Mouse (Mus musculus) CD4-positive naive resting alpha-beta T cell, adult 57 days (primary cell): Measurements from ENCODE around the gene Cldn4. TPM values are rescaled to one million over a fixed set of nuclear protein-coding genes. Genes with fewer than 3 reads are reported as not detected.

Experiments used
- total RNA-seq: library from RNA; stranded (reverse); gene quantifications from one replicate; pipeline ENCODE4 v1.2.4, GENCODE M21; 2023

The Cldn4 gene
- not detected for total RNA-seq

DNA sequence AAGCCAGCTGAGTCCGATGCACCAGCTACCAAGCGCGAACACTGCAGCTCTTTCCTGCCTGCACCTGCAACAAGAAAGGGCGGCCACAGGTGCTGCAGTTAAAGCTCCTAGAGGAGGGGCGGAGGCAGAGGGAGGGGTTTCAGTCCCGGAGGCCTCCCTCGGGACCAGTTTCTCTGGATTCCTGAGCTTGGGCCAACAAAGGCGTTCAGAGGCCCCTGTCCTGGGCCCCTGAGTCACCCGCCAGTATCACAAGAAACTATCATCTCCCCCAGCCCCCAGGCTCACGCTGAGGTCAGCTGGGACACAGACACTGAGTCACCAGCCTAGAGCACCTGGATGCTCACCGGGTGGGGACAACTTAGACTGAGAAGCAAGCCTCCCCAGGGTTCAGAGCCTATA lies at the start of gene Cldn4:
Cldn4 (minus strand) TSS at position 78 of the 399 bp plus-strand sequence.

DNA sequence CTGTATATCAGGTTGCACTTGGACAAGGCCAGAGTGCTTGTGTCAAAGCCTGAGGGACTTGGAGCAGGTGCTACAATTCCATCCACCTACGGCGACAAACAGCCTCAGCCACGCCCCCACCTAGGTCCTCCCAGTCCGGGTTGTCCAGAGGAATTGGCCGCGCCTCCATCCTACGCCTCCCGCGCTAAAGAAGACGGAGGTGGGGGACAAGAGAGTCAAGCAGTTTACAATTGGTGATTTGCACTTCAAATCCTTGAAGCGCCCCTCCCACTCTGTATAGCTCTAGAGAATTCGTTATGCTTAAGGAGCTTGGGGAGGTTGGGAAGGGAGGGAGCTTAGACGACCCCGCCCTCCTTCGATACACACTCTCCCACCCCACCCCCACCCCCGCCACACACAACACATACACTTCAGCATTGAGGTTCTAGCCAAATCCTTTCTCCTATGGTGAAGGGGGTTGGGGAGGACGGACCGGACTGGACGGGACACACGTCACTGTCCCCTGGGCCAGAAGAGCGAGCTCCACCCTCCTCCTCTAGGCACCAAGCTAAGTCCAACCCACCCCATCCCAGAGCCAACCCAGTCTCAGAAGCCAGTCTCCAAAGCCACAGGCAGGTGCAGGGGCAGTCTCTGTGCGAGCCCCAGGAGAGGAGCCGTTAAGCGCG lies 39.0 kb upstream of the Cldn4 start, which contains the start of gene Cldn3:
Cldn3 (plus strand) TSS at position 582 of the 665 bp plus-strand sequence.

DNA sequence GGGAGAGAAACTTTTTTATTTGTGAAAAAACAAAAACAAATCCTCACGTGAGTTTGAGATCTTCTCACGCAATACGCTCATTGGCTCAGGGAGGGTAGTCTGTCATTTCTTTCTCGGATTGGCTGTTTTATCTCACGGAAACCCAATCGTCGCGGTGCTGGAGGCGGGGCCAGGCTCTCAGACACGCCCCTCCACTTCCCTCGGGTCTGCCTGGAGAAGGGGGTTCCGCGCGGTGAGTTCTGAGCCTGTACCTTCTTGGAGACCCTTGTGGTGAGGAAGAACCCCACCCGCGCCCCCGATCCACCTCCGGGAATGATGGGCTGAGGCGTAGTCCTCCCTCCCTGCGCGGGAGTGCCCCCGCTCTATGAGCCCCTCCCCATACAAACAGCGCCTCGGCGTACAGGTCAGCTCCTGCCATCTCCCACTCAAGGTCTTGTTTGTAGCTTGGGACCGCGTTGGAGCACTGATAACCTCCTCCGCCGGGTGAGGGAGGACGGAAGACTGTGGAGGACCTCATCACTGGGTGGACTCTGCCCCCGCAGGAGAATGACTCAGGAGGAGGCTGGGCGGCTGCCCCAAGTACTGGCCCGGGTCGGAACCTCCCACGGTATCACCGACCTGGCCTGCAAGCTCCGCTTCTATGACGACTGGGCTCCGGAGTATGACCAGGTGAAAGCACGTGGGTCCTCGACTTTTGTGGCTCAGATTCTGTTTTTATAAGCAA lies 14.4 kb downstream of the Cldn4 start, which contains the start of gene Mettl27:
Mettl27 (plus strand) TSS at position 190 of the 724 bp plus-strand sequence.

DNA sequence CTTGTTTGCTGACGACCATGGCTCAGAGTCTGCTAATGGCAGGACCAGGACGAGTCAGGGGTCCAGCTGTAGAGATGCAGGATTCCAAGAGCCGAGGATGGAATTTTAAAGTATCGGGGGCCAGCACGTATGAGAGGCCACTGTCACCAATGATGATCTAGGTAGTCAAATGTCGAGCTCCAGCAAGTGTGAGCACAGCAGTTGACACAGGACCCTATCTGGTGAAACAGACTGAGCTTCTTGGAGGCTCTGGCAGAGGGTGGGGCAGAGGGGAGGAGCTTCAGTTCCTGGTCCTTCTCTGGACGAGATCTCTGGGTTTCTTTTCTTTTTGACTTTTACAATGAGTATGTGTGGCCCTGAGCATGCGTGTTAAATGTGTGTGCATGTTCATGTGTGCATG lies 31.4 kb downstream of the Cldn4 start, which contains the start of gene Cldn13:
Cldn13 (minus strand) TSS at position 216 of the 400 bp plus-strand sequence.

DNA sequence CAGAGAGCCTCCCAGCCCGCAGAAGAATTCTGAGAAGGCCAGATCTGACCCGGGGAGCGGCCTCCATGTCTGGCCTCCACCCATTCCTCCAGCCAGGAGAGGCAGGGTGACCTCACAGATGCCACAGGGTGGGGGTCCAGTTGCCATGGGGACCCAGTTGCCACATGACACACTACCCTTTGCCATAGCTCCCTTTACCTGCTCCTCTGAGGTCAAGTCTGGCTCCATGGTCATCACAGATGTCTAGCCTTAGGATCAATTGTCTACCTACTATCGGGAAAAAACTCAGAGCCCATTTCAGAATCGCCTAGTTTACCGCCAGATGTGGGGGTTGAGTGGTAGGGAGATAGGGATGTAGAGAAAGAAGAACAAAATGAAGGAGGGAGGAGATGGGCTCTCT lies 40.1 kb downstream of the Cldn4 start, which contains the start of gene Tmem270:
Tmem270 (minus strand) TSS at position 101 of the 400 bp plus-strand sequence.

Other genes starting within 250 kb of the Cldn4 start
- 0.74 TPM for gene Eln, start 199.6 kb downstream of the Cldn4 start, total RNA-seq
- gene Tmem270, start 40.2 kb downstream of the Cldn4 start, total RNA-seq = not detected
- not detected for gene Cldn13, start 31.4 kb downstream of the Cldn4 start, total RNA-seq
- 21.3 TPM for gene Mettl27, start 14.6 kb downstream of the Cldn4 start, total RNA-seq
- gene Cldn3, start 39.3 kb upstream of the Cldn4 start, total RNA-seq = not detected
- 48.8 TPM for gene Abhd11, start 62.2 kb upstream of the Cldn4 start, total RNA-seq
- gene Stx1a, start 76.5 kb upstream of the Cldn4 start, total RNA-seq = 55.8 TPM
- gene Dnajc30, start 117.3 kb upstream of the Cldn4 start, total RNA-seq = 17.4 TPM
- 74.1 TPM for gene Bud23, start 118.0 kb upstream of the Cldn4 start, total RNA-seq
- gene Vps37d, start 131.3 kb upstream of the Cldn4 start, total RNA-seq = not detected
- gene Mlxipl, start 143.0 kb upstream of the Cldn4 start, total RNA-seq = 0.98 TPM
- 17.1 TPM for gene Tbl2, start 202.7 kb upstream of the Cldn4 start, total RNA-seq
- gene Bcl7b, start 221.3 kb upstream of the Cldn4 start, total RNA-seq = 66.2 TPM
- 106 TPM for gene Baz1b, start 240.3 kb upstream of the Cldn4 start, total RNA-seq